Mouse (Mus musculus) common myeloid progenitor, adult 5-6 weeks (primary cell): ENCODE data around the gene 4930432M17Rik. TPM values are rescaled to one million over a fixed set of nuclear protein-coding genes. Genes with fewer than 3 reads are reported as not detected.

ENCODE experiments used
- ATAC-seq: replicated peaks from 2 replicates; pipeline ENCODE4 v1.8.0; 2016; ENCODE audit warnings: low read depth, mild to moderate bottlenecking, moderate TSS enrichment, inconsistent platforms; ENCODE audit not compliant: poor library complexity, severe bottlenecking
- total RNA-seq: library from RNA; stranded (forward); fragments of 200-1000, 187-1606 nt; gene quantifications from 2 replicates; pipeline ENCODE4 v1.2.3, GENCODE M21; 2017

4930432M17Rik gene
- total RNA-seq, 1 experiment from 2014 or later = not detected

DNA sequence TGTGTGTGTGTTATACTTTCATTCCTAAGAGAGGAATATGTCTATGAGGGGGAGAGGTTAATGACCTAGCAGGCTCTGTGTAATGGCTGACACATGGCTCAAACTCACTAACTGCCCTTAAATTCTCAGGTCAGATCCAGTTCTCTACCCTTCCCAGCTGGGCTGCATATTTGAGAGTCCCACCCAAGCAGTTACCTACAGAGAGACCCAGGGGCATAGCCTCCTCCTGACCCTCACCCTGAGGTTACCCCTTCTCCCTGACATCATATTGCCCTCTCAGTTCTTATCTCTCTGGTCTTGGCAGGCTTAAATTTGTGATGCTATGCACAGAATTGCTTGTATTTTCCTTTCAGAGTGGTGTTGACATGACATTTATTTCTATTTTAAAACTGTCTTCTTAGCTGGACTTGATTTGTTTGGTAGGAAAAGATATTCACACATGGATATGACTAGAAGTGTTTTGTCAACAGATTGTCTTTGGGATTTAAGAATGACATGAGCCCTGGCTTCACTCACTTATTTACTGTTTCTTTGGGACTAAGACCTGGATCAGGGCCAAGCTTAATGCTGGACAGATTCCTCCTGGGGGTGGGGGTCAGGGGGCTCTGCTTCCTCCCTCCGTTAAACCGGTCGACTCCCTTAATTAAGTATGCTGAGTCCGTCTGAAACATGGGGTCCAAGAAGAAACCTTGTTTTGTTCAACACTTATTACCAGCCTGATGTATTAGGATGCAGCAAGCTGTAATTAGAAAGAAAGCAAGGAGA, 7.7 kb upstream of the 4930432M17Rik start:
- no peak for ATAC-seq

DNA sequence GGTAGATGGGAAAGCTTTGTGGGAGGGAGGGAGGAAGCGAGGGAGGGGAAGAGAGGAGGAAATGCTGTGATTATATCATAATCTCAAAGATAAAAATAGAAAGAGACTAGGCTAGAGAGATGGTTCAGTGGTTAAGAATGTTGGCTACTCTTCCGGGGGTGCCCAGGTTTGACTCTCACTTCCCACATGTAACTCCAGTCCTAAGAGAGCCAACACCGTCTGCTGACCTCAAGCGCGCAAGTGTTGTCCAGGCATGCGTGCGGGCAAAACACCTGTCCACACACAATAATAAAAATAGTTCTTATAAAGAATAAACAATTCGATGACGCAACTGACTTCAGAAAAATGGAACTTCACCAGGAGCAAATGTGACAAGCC, 7.1 kb upstream of the 4930432M17Rik start:
- no peak for ATAC-seq

DNA sequence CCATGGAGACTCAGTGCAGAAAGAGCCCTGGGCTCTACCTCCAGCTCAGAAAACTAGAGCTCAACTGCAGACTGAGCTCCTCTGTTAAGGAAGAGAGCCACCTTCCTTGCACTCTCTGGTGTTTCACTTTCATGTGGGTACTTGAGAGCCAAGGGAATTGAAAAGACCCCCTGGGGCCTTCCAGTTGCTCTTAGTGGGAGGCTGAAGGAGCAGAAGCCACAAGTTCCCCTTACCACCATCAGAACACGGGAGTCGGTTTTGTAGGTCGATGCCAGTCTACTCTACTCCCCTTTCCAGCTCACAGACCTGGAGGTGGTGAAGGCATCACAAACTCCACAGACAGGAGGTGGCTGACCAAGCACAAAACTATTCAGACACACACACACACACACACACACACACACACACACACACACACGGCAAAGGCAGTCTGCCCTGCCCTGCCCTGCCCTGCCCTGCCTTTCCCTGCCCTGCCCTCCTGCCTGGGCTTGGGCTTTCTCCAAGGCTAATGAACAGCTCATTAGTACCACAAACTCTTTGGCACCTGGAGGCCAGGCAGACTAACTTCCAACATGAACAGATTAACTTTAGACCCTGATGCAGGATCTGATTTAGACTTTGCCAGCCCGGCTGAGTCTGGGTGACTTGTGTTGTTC, 1.7 kb downstream of the 4930432M17Rik start:
- ATAC-seq = peak; percentile 72

DNA sequence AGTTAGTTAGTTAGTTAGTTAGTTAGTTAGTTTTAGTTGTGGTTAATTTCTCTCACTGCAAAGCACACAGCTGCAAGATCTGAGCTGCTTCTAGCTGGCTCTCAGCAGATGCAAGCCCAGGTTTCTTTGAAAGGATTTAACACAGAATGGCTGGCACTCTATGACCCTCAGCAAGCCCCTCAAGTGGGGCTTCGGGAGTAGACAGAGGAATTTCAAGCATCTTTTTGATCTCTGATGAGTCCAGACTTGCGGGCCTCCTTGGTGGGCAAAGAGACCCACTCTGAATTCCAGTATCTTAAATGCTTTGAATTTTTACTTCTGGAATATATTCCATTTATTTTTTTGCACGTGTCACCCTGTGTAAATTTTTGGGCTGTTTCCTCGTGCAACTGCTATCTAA, 8.4 kb downstream of the 4930432M17Rik start:
- ATAC-seq = no peak

DNA sequence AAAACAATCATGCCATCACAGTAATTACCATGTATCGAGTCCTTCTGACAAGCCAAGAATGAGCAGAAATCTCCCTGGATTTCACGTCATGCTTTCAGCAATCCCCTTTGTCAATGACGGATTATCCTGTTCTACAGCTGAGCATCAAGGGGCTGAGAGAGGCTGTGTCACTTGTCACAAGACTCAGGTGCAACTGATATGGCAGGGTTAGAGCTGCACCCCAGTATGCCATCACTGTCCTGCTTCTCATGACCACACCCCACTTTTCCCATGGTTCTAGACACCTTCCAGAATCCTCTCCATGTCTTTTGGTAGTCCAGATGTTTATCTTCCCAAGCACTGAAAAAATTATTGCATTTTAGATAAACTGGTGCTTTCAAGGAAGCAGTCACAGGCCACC, 8.9 kb downstream of the 4930432M17Rik start:
- ATAC-seq = no peak

DNA sequence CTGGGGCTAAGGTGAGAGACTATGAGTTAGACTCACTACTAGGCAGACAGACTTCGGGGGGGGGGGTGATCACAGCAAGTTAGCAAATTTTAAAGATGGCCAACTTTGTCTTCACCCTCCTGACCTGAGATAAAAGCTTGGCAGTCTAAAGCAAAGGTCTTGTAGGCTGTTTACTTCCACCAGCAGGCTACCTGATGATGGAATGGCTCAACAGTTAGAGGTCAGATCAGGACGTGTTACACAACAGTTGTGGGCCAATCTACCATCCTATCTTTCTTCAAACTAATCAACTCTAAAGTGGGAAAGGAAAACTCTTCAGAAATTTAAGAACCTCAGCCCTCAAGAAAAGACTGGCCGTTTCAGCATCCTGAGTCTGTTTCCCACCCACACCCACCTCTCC, 9.6 kb downstream of the 4930432M17Rik start:
- ATAC-seq = no peak

DNA sequence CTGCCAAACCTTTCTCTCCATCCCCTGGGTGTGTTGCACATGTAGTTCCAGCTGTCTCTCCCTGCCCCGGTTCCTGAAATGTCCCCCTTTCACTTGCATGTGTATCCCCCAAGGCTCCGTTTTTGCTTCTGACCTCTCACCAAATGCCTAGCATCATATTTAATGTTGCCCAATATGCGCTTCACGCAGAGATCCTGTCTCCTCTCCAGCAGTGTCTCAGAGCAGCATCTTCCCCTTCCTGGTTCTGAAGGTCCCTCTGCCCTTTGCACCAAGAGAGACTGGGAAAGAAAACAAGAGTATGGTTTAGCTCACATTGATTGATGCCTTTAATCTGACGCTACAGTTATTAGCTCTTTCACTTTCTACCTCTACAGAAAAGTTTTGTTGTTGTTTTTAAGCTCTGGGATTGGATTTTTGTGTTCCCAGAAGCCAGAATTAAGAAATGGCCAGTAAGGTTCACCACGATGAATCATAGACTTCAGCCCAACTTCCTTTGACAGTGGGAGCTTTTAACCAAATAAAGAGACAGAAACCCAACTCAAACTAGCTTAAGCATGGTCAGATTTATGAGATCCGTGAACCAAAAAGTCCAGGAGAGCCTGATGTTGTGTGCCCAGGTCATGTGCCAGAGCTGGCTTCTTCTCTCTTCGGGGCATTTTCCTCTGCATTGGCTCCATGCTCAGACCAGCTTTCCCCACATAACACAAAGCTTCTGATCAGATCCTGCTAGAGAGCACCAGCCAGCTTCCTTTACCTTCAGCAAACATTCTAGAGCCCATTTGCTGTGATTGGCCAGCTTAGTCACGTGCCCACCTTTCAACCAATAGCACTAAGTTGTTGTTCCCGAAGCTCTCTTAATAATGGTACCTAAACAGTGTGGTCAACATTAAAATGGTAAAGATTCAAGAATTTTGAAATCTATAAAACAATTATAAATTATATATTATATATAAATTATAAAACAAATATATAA, 12.2 kb downstream of the 4930432M17Rik start:
- peak; percentile 39; the same call in 1 of the 2 replicates for ATAC-seq

DNA sequence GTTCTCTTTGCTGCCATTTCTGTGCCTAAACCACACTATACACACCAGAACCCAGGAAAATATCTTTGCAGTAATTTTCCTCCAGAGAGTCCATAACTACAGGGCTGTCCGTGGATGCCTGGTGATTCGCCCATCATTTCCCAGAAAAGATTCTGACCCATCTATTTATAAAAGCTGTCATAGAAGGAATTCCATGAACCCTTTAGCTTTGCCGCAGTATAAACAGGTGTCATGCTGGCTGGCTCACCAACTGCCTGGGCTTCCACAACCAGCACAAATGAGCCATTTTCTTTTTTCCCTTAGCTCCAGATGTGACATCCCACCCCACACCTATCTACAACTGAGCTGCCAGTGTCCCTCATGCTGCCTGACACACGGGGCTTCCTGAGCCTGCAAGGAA, 14.0 kb downstream of the 4930432M17Rik start:
- no peak for ATAC-seq

DNA sequence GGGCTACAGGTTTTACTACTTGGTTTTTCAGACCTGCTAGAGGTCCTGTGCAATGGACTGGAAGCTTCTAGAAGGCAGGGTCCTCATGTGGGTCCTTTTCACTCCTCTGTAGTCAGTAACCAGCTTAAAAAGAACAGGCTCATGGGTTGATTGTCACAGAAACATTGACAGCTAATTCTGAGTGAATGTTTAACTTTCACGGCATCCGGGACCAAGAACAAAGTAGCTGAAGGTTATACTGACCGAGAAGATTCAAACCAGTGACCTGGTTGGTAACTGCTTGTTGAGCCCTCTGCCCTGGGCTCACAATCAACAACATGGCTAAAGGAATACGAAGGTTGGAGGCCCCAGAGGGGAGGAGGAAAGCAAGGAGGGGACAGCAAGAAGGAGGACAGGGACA, 14.4 kb downstream of the 4930432M17Rik start:
- ATAC-seq = no peak

DNA sequence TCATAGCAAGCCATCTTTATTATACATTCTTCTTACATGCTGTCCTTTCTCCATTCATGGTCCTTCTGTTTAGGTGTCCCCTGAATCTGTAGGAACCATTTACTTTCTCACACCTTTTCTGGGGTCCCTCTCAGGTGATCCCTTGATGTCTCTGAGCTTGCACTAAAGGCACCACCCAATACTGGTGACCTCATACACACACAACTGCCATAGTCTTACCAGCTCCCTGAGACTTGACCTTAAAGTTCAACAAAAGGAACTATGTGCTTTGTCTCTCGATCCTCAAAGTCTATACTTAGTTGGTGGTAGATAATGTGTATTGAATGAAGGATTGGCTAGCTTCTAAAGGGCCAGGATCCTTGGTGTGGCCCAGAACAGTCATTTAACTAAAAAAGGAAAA, 15.4 kb downstream of the 4930432M17Rik start:
- ATAC-seq = no peak

DNA sequence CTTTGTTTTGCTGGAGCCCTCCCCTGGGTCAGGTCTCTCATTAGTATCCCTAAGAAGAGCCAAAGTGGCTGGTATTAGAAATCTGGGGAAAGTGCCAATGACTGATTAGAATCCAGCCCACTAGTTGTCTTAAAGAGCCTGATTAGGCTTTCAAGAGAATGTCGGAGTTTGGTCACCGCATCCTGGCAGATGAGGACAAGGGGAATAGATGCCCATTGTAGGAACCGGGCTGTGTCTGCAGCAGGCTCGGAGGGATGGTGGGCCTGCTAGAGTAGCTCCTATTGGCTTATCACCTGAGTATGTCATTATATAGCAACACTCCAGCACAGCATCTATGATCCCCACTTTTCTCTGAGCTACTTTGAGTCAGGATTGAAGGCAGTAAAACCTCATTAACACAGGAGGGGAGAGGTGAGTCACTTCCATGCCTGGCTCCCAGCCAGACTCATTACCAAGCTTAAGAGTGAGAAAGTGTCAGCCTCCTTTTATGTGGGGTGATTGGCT, 15.9 kb downstream of the 4930432M17Rik start:
- no peak for ATAC-seq

DNA sequence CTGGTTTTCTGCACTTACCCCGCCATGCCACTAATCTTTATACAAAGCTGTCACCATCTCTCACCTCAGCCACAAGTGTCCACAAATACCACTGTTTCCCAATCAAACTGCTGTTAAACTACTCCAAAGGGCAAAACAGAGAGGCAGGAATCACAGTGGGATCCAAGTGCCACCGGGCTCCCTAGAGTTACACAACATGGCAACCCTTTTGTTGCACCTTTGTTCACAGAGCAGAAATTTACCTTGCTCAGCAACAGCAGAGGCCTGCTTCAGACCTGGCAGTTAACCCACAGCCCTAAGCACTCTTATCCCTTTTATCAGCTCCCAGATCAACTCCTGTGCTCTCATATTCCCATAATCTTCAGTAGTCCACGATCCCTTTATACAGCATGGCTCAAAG, 17.2 kb downstream of the 4930432M17Rik start:
- no peak for ATAC-seq

DNA sequence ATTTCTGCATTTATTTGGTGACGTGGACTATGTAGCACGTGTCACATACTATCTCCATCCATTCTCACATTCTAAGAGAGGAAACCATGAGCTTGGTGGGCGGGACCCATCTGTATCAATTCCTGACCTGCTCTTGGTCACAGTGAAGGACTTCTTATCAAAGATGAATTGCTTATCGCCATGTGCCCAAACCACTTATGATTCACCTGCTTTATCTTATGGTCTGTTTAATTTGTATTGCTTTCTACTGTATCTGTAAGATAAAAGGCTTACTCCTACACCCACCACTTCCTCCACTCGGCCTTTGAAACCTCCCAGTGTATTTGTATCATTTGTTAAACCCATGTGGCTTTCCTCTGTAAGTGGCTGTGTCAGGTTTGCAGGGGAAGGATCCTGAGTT, 18.5 kb downstream of the 4930432M17Rik start:
- ATAC-seq = no peak

DNA sequence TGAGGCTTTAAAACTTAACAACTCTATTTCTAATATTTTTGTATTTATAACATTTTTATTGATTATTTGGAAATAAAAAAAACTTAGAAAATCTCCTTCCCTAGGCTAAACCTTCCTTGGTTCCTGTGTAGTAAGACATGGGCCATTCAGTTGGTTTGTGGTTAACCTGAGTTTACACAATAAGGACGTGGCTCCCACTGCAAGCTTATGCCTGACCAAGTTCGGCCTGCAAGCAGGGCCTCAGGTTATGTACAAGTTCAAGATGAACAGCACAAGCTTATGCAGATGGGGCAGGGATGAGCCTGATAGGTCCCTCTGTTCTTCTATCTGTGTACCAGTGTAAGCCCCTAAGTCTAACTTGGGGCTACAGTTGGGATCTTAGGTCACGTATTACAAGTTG, 19.1 kb downstream of the 4930432M17Rik start:
- ATAC-seq = peak; percentile 50

DNA sequence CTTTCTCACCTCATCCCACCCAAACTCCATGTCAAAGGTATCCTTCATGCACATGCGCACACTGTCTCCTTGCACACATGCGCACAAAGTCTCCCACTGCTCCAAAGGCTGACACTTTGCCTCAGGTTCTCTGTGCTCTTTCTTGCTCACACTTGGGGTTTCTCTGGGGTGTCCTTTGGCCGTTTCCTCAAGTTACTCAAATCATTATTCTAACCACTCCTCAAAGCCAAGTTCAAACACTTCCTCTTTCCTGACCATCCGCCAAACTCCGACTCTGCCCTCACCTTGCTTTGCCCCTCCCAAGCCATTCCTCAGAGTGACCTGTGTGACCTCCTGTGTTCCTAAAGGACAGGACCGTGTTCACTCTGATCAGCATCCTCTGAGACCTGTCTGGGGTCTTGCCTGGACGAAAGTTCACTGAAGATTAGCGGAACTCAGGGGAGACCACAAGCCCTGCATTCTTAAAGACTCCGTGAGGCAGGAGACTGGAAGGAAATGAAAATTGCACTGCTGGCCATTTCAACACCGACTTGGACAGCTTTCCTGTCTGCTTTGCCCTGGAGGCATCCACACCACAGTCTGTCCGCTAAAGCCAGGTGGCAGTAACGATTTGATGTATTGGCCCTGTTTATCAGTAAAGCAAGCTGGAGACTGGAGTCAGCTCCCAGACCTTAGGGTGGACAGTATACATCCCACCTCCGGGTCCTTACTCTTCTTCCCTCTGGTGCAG, 22.6 kb downstream of the 4930432M17Rik start:
- ATAC-seq = peak; percentile 79

DNA sequence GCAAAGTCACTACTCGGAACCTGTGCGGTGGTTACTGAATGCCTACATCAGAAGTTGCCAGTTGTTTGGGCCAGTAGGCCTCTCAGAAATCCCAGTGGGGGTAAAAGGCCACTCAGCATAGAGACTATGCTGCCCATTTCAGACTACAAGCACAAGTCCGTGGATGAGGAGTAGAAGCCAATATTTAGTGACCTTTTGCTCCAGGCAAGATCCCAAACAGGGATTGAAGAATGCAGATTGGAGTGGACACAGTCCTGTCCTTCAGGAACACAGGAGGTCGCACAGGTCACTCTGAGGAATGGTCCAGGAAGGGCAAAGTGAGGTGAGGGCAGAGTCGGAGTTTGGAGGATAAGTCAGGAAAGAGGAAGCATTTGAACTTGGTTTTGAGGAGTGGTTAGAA, 23.2 kb downstream of the 4930432M17Rik start:
- ATAC-seq = no peak

DNA sequence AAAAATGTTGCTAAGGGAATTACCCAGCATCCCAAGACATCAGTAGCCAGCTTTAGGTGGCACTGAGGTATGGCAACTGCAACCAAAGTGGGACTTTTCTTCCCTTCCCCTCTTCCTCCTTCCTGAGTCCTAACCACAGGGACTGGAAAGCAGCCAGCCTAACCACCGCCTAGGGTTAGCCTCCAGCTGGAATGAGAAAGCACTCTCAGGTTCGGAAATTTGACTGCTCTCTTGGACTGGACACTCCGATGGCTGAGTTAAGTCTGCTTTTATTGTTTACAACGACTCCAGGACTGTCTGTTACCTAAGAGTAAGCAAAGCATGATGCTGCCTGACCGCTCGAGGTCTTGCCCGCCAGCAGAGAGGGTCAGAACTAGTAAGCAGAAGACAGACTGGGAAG, 26.6 kb downstream of the 4930432M17Rik start:
- ATAC-seq = peak; percentile 64

DNA sequence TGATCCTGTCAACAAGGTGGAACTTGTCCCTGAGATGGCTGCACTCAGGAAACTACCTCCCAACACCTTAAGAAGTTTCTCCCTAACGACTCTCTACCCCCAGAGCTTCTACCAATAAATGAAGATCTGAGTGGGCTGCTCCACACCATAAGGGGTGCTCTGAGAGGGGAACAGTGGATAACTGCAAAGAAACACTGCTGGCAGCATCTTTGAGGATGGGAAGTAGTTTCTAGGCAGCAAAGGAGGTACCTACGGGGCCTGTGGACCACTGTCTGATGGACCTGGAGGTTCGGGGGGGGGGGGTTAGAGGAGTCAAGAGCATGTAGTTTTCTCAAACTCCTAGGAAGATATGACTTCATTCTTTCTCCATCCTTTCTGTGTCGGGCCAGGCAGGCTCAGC, 28.8 kb downstream of the 4930432M17Rik start:
- ATAC-seq = no peak

DNA sequence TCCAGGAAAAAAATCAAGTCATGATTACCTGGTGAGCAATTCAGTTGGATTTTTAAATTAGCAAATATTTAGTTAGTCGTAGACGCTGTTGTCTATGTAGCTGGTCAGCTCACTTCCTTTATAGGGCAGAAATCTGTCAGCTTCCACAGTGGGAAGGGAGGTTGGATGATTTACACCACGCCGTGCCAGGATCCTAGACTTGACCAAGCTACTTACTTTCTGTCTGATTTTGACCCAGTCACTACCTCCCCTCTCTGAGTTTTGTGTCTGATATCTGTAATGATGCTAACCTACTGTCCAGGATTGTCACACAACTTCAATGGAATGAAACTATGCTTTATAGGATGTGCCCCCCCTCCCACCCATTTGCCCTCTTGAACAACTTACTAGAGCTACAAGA, 29.3 kb downstream of the 4930432M17Rik start:
- no peak for ATAC-seq
